Mouse (Mus musculus): ENCODE measurements around the gene Hoxa9.

Gene Hoxa9

DNA sequence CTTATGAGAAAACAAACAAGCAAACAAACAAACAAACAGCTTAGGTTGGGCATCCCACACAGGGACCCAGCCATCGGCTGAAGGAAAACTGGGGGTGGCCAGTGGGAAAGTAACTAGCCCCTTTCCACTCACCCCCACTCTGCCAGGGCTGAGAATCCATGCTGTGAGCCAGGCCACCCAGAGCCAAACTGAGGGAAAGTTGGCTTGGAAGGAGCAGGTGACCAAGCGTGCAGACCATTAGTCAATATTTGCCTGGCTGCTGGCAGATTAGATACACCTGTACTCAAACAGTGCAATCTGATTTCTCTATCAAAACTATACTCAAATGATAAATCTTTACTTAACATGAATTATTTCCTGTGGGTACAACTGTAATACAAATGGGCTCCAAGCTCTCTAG is 48.9 kb downstream of the Hoxa9 start:
- no peak for DNase-seq (ENCODE audit: low spot score)

DNA sequence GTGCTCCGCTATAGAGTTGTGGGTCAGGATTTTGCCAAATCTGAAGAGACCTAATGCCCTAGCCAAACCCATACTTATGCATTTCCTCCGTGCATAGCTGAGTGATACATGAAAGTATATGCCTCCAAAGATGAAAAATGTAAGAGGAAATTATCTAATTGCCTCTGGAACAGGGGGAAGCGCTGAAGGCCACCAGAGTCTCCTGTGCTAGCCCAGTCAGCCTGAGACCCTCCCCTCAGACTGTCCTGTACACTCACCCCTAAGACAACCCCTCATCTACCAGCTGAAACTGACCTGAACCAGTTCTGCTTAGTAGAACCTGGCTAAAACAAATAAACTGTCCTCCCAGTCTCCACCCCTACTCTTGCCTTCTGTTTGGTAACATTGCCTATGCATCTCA is 50.2 kb downstream of the Hoxa9 start:
- DNase-seq (ENCODE audit: low spot score): no peak

DNA sequence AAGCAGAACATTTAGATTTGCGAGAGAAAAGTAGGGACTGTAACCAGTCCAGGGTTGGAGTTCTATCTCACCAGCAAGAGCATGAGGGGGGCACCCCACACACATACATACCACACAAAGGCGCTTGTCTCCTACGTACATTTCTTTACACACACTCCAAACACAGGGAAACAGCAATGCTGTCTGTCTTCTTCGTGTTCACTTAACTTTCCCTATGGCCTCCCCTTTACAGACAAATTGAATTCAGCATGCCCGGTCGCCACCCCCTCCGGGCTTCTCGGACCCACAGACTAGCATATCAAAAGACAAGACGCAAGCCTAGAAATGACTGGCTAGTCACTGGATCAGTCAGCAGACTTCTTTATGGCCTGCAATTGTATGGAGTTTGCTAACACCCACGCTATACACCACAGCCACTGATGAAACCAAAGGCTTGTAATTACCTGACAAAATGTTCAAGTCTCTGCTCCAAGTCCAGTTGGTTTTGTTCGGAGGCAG is 50.6 kb downstream of the Hoxa9 start:
- no peak for DNase-seq (ENCODE audit: low spot score)

DNA sequence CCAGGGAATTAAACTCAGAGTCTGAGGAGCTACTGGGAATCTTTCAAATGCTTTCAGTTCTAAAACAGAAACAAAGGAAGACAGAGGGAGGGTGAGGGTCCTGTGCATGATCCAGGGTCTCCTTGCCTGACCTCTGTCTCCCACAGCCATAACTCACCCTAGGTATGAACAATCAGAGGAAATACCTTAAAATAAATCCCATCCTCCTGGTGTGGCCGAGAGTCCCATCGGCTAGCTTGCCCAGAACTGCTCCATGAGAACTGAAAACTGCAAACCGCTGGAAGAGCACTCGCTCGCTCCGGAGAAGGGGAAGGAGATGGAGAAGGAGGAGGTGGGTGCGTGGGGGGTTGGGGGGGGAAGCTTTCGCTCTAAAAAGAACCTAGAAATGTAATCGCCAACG is 51.2 kb downstream of the Hoxa9 start:
- DNase-seq (ENCODE audit: low spot score): no peak

DNA sequence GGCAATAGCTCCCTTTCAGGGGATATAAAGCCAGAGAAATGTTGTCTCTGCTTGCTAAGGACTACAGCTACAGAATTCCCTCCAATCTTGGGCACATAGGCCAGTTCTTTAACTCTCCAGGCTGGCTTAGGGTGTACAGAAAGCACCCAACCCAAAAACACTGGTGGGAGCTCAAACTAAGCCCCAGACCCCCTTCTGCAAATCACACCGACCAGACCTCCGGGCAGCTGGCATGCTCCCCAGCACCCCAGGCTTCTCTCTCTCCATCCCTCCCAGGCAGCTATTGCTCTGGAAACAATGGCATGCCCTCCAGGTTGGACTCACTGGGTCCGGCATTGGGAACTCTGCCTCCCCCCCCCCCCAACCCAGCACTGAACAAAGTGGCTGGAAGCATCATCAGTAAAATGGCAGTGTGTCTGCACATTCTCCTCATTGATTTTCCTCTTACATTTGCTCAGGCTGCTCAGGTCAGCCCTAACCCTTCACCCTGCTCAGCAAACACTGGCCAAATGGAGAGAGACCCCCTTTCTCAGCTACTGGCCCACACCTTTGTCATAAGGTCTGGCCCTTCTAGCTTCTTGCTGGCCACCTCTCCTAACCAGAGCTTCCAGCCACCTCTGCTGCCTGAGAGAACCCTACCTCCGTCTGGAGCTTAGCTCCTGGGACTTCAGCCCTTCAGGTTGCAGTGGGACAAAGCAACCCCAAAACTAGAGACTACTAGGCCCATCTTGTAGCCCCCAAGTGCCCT is 51.8 kb downstream of the Hoxa9 start:
- DNase-seq (ENCODE audit: low spot score): no peak

DNA sequence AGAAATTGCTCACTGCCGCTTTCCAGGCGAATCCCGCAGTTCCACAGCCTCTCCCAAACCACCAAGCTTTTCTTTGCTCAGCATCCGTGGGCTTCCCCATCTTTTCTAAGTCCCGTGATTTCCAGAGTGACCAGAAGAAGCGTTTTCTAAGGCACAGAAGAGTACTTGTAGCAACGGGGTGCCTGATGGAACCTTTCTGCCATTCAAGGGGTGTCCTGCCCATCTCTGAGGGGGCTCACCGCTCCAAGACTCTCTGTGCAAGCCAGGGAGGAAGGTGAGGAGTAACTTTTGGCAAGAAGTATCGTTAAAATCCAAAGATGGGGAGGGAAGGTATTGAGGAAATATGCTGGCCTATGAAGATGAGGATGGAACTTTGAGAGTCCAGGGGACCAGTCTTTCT is 53.1 kb downstream of the Hoxa9 start:
- no peak for DNase-seq (ENCODE audit: low spot score)

DNA sequence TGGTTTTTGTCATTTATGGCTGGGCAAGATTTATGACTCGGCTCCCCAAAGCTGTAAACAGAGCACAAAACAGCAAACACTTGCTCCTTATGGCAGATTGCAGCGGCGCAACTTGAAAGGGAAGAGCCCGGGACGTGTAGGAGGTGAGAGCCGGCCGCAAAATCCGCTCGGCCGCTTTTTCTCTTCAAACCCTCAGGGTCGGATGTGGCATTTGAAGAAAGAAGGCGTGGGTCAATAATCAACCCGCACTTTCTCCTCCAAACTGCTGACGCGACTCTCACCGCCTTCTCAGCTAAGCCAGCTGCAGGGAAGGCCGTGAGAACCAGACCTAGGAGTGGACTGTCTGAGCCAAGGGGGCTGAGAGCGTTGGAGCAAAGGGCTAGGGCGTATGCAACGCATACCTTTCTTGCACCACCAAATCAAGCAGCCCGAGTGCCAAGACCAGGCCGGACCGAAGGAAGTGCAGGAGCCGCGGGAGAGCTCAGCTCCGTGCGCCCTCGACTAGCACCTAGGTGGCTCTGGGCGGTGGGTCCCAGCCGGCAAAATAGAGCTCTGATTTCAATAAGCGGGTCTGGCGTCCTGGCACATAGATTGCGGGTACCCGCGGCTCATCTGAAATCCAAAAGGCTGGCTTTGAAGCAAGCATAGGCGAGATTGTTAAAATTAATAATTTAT is 53.7 kb downstream of the Hoxa9 start, which contains the start of gene 5730596B20Rik:
TSS of gene 5730596B20Rik (plus strand) at position 438 of the 675 bp plus-strand sequence.
- no peak for DNase-seq (ENCODE audit: low spot score)

DNA sequence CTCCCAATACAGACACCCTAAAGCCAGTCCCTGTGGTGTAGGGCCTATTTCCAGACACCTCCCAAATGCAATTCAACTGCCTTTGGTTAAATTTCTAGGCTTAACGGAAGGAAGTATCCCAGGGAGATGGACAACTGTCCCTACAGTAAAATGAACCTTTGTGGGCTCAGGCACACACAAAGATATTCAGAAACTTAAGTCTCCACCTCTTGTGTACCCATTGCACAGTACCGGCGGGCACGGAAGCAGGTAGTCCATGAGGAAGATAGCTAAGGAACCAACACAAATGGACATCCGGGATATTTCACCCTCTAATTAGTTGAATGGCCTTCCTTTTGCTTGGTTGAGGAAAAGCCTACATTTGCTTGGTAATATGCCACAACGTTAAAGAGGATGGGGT is 54.5 kb downstream of the Hoxa9 start:
- no peak for DNase-seq (ENCODE audit: low spot score)

DNA sequence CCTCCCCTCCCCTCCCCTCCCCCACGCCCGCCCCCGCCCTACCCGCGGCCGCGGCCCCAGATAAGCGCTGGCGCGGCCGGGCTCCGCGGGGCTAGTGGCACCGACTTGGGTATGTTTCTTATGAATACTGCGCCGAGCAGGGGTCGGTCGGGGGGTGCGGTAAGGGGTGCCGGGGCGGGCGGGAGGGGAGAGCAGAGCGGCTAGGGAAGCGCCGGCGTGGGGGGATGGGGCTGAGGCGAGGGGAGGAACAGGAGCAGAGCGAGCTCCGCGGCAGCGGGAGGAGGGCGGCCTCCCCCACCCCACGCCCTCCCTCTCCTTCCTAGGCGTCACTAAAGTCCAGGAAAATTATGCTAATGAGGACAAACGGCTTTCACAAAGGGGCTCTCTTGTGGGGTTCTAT is 55.0 kb downstream of the Hoxa9 start:
- no peak for DNase-seq (ENCODE audit: low spot score)

DNA sequence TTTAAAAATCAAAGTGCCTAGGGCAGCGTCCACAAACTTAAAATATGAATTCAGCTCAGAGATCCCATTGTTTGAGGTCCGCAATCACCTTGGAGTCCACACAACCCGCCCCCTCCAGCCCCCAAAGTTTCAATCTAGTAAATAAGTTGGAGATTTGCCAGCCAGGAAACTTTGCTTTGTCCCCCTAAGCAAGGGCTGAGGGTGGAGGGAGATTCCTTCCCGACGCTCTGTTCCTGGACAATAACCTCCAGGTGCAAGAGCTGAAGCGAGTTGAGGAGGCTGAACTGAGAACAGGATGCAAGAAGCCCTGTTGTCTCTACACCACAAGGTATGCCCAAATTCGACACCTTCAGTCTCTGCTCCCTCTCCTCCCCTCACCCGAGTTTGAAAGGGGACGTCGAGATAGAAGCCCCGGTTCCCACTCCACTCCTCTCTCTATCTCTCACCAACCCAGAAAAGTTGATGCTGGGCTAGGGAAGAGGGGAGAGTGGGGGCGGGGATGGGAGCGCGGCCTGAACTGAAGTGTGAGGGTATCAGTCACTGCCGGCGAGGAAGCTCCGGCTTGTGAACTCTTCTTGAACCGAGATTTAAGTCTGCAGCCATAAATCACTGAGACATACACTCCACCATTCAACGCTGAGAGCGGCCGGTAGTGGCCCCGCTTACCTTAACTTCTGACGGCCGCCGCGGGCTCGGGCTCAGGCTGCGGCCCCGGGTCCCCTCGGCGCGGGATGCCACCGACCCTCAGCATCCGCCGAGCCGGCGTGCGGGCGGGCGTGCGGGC is 55.7 kb downstream of the Hoxa9 start:
- DNase-seq (ENCODE audit: low spot score): no peak

DNA sequence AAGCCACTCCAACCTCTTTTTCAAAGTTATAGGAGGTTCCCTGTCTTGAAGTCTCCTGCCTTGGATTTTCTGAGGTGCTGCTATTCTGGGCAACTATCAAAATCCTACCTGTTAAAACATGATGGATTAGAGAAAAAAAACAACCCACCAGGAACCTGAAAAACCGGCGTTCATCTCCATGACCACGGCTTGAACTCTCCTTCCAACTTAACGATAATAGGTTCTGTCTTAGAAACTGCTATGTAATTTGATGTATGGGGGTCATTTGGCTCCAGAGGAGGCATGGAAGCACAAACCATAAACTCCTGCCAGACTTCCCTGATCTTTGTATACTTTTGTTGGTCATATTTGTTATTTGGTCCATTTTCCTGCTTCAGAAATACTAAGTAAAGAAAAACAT is 57.2 kb downstream of the Hoxa9 start:
- DNase-seq (ENCODE audit: low spot score): no peak
